In the genomic region with DNA sequence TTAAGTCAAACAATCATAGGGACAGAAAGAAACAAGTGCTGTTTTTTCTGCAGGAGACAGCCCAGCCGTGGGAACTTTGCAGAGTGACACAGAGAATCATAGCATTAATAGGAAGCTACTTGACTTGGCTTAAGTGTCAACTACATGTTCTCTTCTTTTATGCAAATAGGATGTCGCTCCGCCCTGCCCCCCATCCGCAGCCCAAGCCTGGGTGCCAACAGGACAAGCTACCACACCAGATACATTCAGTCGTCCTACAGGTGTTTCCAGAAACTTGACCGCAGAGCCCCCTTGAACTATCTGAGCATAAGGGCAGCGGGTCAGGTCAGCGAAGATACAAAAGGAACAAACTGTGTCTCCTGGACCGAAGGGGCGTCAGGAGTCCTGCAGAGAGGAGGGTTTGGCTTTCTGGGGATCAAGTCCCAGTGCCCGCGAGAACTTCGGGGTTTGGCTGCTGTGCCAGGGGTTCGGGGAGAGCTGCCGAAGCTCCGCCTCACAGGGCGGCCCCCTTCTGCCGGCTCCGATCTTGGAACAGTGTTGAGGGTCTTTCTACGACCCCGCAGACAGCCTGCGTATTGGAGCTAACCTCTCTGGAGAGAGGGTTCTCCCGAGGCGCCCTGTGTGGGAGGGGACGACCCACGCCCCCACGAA, we compare ENCODE assay signal across 7 mouse cellular contexts. TPM values are rescaled to one million over a fixed set of nuclear protein-coding genes. Genes with fewer than 3 reads are reported as not detected.
DNase-seq lines count a peak whose midpoint lies in the region; ATAC-seq and TF ChIP-seq lines count a peak whose summit lies in the region.

No protein-coding gene starts in this region.

- H3K36me3 ChIP-seq in embryonic facial prominence, embryonic 14.5 days (ENCODE audit: control insufficient read depth, insufficient read depth, low read length), result no peaks in the 10 kb centered on the region
- H3K36me3 ChIP-seq in heart, embryonic 16.5 days (ENCODE audit: control insufficient read depth, insufficient read depth), result no peaks in the 10 kb centered on the region
- no peaks in the 10 kb centered on the region for H3K36me3 ChIP-seq in lung, postnatal 0 days (ENCODE audit: insufficient read depth, low read length)

- no peaks in the 10 kb centered on the region for H3K9me3 ChIP-seq in embryonic facial prominence, embryonic 14.5 days (ENCODE audit: control insufficient read depth, low read length)
- no peaks in the 10 kb centered on the region for H3K9me3 ChIP-seq in heart, embryonic 16.5 days (replicated peaks; ENCODE audit: control insufficient read depth, low read length)
- H3K9me3 ChIP-seq in lung, postnatal 0 days (ENCODE audit: low read length), result no peaks in the 10 kb centered on the region

- no peaks in the 10 kb centered on the region for H3K27me3 ChIP-seq in embryonic facial prominence, embryonic 14.5 days (replicated peaks; ENCODE audit: control insufficient read depth, insufficient read depth, low read length)
- no peaks in the 10 kb centered on the region for H3K27me3 ChIP-seq in heart, embryonic 16.5 days (ENCODE audit: control insufficient read depth, insufficient read depth, low read length)
- H3K27me3 ChIP-seq in lung, postnatal 0 days (replicated peaks; ENCODE audit: insufficient read depth, low read length), result no peaks in the 10 kb centered on the region

- ATAC-seq in embryonic facial prominence, embryonic 14.5 days (ENCODE audit: low read depth), result peak; percentile 82
- peak; percentile 58 for ATAC-seq in heart, embryonic 16.5 days (replicated peaks; ENCODE audit: extremely low read depth, insufficient read depth, low FRiP score)
- ATAC-seq in lung, postnatal 0 days, result peak; percentile 58

- DNase-seq in ES-CJ7 (ENCODE audit: low read depth, low spot score), result peak; percentile 58
- DNase-seq in adrenal gland, adult 18-20 months (ENCODE audit: low spot score in 2 of 2), result peak; percentile 47 to 51
- DNase-seq in embryonic facial prominence, embryonic 14.5 days (ENCODE audit: low spot score), result peak; percentile 80
- DNase-seq in kidney, postnatal 14 days, result peak; percentile 74
- peak; percentile 89 for DNase-seq in lung, postnatal 0 days (ENCODE audit: low spot score)
- DNase-seq in ovary, postnatal 14 days (ENCODE audit: low spot score), result peak; percentile 24

- no peak for TF ChIP-seq CTCF in lung, postnatal 0 days (IDR thresholded peaks at IDR 0.05)

- peak overlapping the region; percentile 87 for H3K4me3 ChIP-seq in embryonic facial prominence, embryonic 14.5 days (ENCODE audit: low read depth, low read length)
- peak overlapping the region; percentile 92 for H3K4me3 ChIP-seq in heart, embryonic 16.5 days (ENCODE audit: low read length)
- peak overlapping the region; percentile 79 for H3K4me3 ChIP-seq in lung, postnatal 0 days (ENCODE audit: low read depth, low read length)

- peak overlapping the region; percentile 80 for H3K4me2 ChIP-seq in embryonic facial prominence, embryonic 14.5 days (ENCODE audit: low read depth, low read length)
- H3K4me2 ChIP-seq in heart, embryonic 16.5 days (ENCODE audit: low read depth, low read length), result peak overlapping the region; percentile 64
- H3K4me2 ChIP-seq in lung, postnatal 0 days (replicated peaks; ENCODE audit: low read depth, low read length), result peak overlapping the region; percentile 58

- peak; percentile 46 for TF ChIP-seq EP300 in lung, postnatal 0 days (IDR thresholded peaks at IDR 0.05)

- 0% methylated on average over 21 of the region's 27 CpGs for WGBS in embryonic facial prominence, embryonic 14.5 days
- WGBS in heart, embryonic 16.5 days, result 0% methylated on average over 27 of the region's 27 CpGs
- WGBS in lung, postnatal 0 days, result 0% methylated on average over 27 of the region's 27 CpGs

- H3K27ac ChIP-seq in embryonic facial prominence, embryonic 14.5 days (replicated peaks; ENCODE audit: low read depth, low read length), result peak overlapping the region; percentile 96
- peak overlapping the region; percentile 98 for H3K27ac ChIP-seq in heart, embryonic 16.5 days (ENCODE audit: low read length)
- H3K27ac ChIP-seq in lung, postnatal 0 days (ENCODE audit: low read length), result peak overlapping the region; percentile 99

- peak overlapping the region; percentile 91 for H3K9ac ChIP-seq in embryonic facial prominence, embryonic 14.5 days (ENCODE audit: low read depth, low read length)
- H3K9ac ChIP-seq in heart, embryonic 16.5 days (ENCODE audit: low read length), result peak overlapping the region; percentile 98
- H3K9ac ChIP-seq in lung, postnatal 0 days (replicated peaks; ENCODE audit: low read depth), result peak overlapping the region; percentile 84

- H3K4me1 ChIP-seq in embryonic facial prominence, embryonic 14.5 days (ENCODE audit: control insufficient read depth, insufficient read depth, low read length), result peaks cover 3% of the 10 kb centered on the region; the same call in 1 of the 2 replicates
- peaks cover 16% of the 10 kb centered on the region for H3K4me1 ChIP-seq in heart, embryonic 16.5 days (ENCODE audit: control insufficient read depth, insufficient read depth, low read length)
- H3K4me1 ChIP-seq in lung, postnatal 0 days (ENCODE audit: insufficient read depth, low read depth, low read length), result peaks cover 5% of the 10 kb centered on the region; the same call in 1 of the 2 replicates

RNA-seq across cellular contexts. Expression of gene Fyco1, which starts 0.5 kb away (rescaled TPM):
- total RNA-seq in adrenal gland, adult 18-20 months (2021), result 10 to 100 TPM; 32.1 to 40.9 TPM
- polyA plus RNA-seq in embryonic facial prominence, embryonic 14.5 days (2014; fragmentation: Nextera tagmentation; extraction: Ambion mirVana), result 12.1 and 15.1 TPM in 2 replicates
- polyA plus RNA-seq in heart, embryonic 16.5 days (2015; fragmentation: Nextera tagmentation; extraction: Ambion mirVana), result 29.0 and 34.1 TPM in 2 replicates
- 9.2 and 11.9 TPM in 2 replicates for polyA plus RNA-seq in lung, postnatal 0 days (2015; fragmentation: Nextera tagmentation; extraction: Ambion mirVana)

RNA-seq across cellular contexts. Expression of gene Xcr1, which starts 10.6 kb away (rescaled TPM):
- under 1 TPM; 0.07 to 0.22 TPM for total RNA-seq in adrenal gland, adult 18-20 months (2021)
- polyA plus RNA-seq in embryonic facial prominence, embryonic 14.5 days (2014; fragmentation: Nextera tagmentation; extraction: Ambion mirVana), result 0.06 TPM in 1 of 2 replicates, not detected in the other
- 0.05 TPM in 1 of 2 replicates, not detected in the other for polyA plus RNA-seq in heart, embryonic 16.5 days (2015; fragmentation: Nextera tagmentation; extraction: Ambion mirVana)
- 0.02 and 0.06 TPM in 2 replicates for polyA plus RNA-seq in lung, postnatal 0 days (2015; fragmentation: Nextera tagmentation; extraction: Ambion mirVana)

RNA-seq across cellular contexts. Expression of gene Cxcr6, which starts 44.9 kb away (rescaled TPM):
- total RNA-seq in adrenal gland, adult 18-20 months (2021), result under 1 TPM; 0.20 to 0.70 TPM
- 0.11 and 0.67 TPM in 2 replicates for polyA plus RNA-seq in embryonic facial prominence, embryonic 14.5 days (2014; fragmentation: Nextera tagmentation; extraction: Ambion mirVana)
- 0.65 and 1.2 TPM in 2 replicates for polyA plus RNA-seq in heart, embryonic 16.5 days (2015; fragmentation: Nextera tagmentation; extraction: Ambion mirVana)
- polyA plus RNA-seq in lung, postnatal 0 days (2015; fragmentation: Nextera tagmentation; extraction: Ambion mirVana), result 0.39 and 0.49 TPM in 2 replicates

Comparison
In these comparisons a context has a peak if more than half of its experiments do, and no peak if none do; other contexts are left out.
1. Peak in every context shown above with its lines: DNase-seq, ATAC-seq, H3K4me3 ChIP-seq and H3K27ac ChIP-seq.
2. DNase-seq: peak in every context shown above with its lines; median percentile 89 in lung, postnatal 0 days; 80 in embryonic facial prominence, embryonic 14.5 days; 74 in kidney, postnatal 14 days; 58 in ES-CJ7; 49 in adrenal gland, adult 18-20 months; 24 in ovary, postnatal 14 days.